21 mouse cellular contexts compared by ENCODE assay signal in genomic region chr13:113972401-113972800, GRCm38 (mm10).
DNase-seq lines count a peak whose midpoint lies in the region; ATAC-seq and TF ChIP-seq lines count a peak whose summit lies in the region.
"Had no signal": no experiment of that assay in that cellular context is flagged by ENCODE, and none has a peak within 500 bp of the region (broad histone marks: within the 10 kb centered on the region; RNA-seq: fewer than 3 reads in every experiment).

No protein-coding gene starts in this region.

- no peaks in the 10 kb centered on the region for H3K27me3 ChIP-seq in lung, postnatal 0 days (replicated peaks; ENCODE audit: insufficient read depth, low read length)
- H3K27me3 ChIP-seq in forebrain, embryonic 16.5 days (replicated peaks; ENCODE audit: control insufficient read depth, insufficient read depth, low read length): no peaks in the 10 kb centered on the region
- no peaks in the 10 kb centered on the region for H3K27me3 ChIP-seq in embryonic facial prominence, embryonic 10.5 days (replicated peaks; ENCODE audit: low read depth, poor library complexity, severe bottlenecking)
- H3K27me3 ChIP-seq: embryonic facial prominence, embryonic 12.5 days; forebrain, embryonic 13.5 days; forebrain, embryonic 15.5 days had no signal

- H3K4me1 ChIP-seq in lung, postnatal 0 days (ENCODE audit: insufficient read depth, low read depth, low read length): no peaks in the 10 kb centered on the region
- H3K4me1 ChIP-seq in embryonic fibroblast, embryonic 13.5 days (ENCODE audit: control insufficient read depth, insufficient read depth, low read length): peaks cover 7% of the 10 kb centered on the region
- H3K4me1 ChIP-seq in forebrain, embryonic 16.5 days (replicated peaks; ENCODE audit: control insufficient read depth, insufficient read depth, low read length): peaks cover 3% of the 10 kb centered on the region; the same call in 1 of the 2 replicates
- peaks cover 31% of the 10 kb centered on the region for H3K4me1 ChIP-seq in embryonic facial prominence, embryonic 10.5 days

- no peaks in the 10 kb centered on the region for H3K36me3 ChIP-seq in lung, postnatal 0 days (ENCODE audit: insufficient read depth, low read length)
- no peaks in the 10 kb centered on the region for H3K36me3 ChIP-seq in forebrain, embryonic 16.5 days (ENCODE audit: control insufficient read depth, insufficient read depth)
- H3K36me3 ChIP-seq in embryonic facial prominence, embryonic 10.5 days (replicated peaks): peaks cover 17% of the 10 kb centered on the region
- H3K36me3 ChIP-seq: embryonic facial prominence, embryonic 12.5 days; forebrain, embryonic 15.5 days had no signal

- no peak overlapping the region for H3K9ac ChIP-seq in lung, postnatal 0 days (replicated peaks; ENCODE audit: low read depth)
- no peak overlapping the region for H3K9ac ChIP-seq in forebrain, embryonic 16.5 days (replicated peaks; ENCODE audit: low read depth, low read length)
- H3K9ac ChIP-seq: embryonic facial prominence, embryonic 12.5 days; forebrain, embryonic 13.5 days; forebrain, embryonic 15.5 days had no signal

- ATAC-seq in lung, postnatal 0 days: peak; percentile 65; the same call in 1 of the 2 replicates
- ATAC-seq in forebrain, embryonic 16.5 days: no peak
- ATAC-seq: activated CD4-positive, CD25-positive, alpha-beta regulatory T cell, adult 4 months; forebrain, embryonic 13.5 days; forebrain, embryonic 15.5 days had no signal

- peak; percentile 81 for TF ChIP-seq EP300 in lung, postnatal 0 days (IDR thresholded peaks at IDR 0.05)

- H3K27ac ChIP-seq in lung, postnatal 0 days (ENCODE audit: low read length): no peak overlapping the region
- peak overlapping the region; percentile 89 for H3K27ac ChIP-seq in embryonic fibroblast, embryonic 13.5 days (ENCODE audit: insufficient read depth, low read length)
- H3K27ac ChIP-seq in forebrain, embryonic 16.5 days (ENCODE audit: low read length): no peak overlapping the region
- H3K27ac ChIP-seq in embryonic facial prominence, embryonic 10.5 days (replicated peaks): no peak overlapping the region
- H3K27ac ChIP-seq: embryonic facial prominence, embryonic 12.5 days; forebrain, embryonic 13.5 days; forebrain, embryonic 15.5 days had no signal

- H3K4me3 ChIP-seq in lung, postnatal 0 days (ENCODE audit: low read depth, low read length): no peak overlapping the region
- no peak overlapping the region for H3K4me3 ChIP-seq in embryonic fibroblast, embryonic 13.5 days (ENCODE audit: insufficient read depth, low read length)
- H3K4me3 ChIP-seq in forebrain, embryonic 16.5 days (replicated peaks; ENCODE audit: low read length): no peak overlapping the region
- no peak overlapping the region for H3K4me3 ChIP-seq in embryonic facial prominence, embryonic 10.5 days
- H3K4me3 ChIP-seq: embryonic facial prominence, embryonic 12.5 days; erythroblast, embryonic 14.5 days; forebrain, embryonic 13.5 days; forebrain, embryonic 15.5 days had no signal

- no peak for TF ChIP-seq POLR2A in embryonic fibroblast, embryonic 13.5 days (IDR thresholded peaks at IDR 0.05; ENCODE audit: low read depth, low read length)

- no peaks in the 10 kb centered on the region for H3K9me3 ChIP-seq in lung, postnatal 0 days (ENCODE audit: low read length)
- H3K9me3 ChIP-seq in forebrain, embryonic 16.5 days (ENCODE audit: control insufficient read depth, low read length): no peaks in the 10 kb centered on the region
- H3K9me3 ChIP-seq in embryonic facial prominence, embryonic 10.5 days: no peaks in the 10 kb centered on the region
- H3K9me3 ChIP-seq: embryonic facial prominence, embryonic 12.5 days; forebrain, embryonic 13.5 days; forebrain, embryonic 15.5 days had no signal

- WGBS in lung, postnatal 0 days: 60% methylated on average over 7 of the region's 7 CpGs
- WGBS in forebrain, embryonic 16.5 days: 94% methylated on average over 7 of the region's 7 CpGs
- 93% methylated on average over 7 of the region's 7 CpGs for WGBS in embryonic facial prominence, embryonic 10.5 days

- no peak for TF ChIP-seq CTCF in lung, postnatal 0 days (IDR thresholded peaks at IDR 0.05)
- TF ChIP-seq CTCF in embryonic fibroblast, embryonic 13.5 days (IDR thresholded peaks at IDR 0.05; ENCODE audit: borderline replicate concordance, insufficient read depth, low read length): no peak

- H3K4me2 ChIP-seq in lung, postnatal 0 days (replicated peaks; ENCODE audit: low read depth, low read length): no peak overlapping the region
- no peak overlapping the region for H3K4me2 ChIP-seq in forebrain, embryonic 16.5 days (ENCODE audit: low read length)
- H3K4me2 ChIP-seq: embryonic facial prominence, embryonic 12.5 days; forebrain, embryonic 13.5 days; forebrain, embryonic 15.5 days had no signal

- DNase-seq in lung, postnatal 0 days (ENCODE audit: low spot score): peak; percentile 37
- no peak for DNase-seq in lung, postnatal 36 days
- peak; percentile 66 for DNase-seq in NIH3T3 (ENCODE audit: low read depth)
- DNase-seq in embryonic facial prominence, embryonic 10.5 days (ENCODE audit: low spot score): no peak
- DNase-seq: adrenal gland, adult 8-10 months; adrenal gland, postnatal 14 days; adrenal gland, postnatal 36 days; cerebellum, adult 11 months; cerebellum, adult 18-20 months; cerebellum, adult 8-10 months; cerebellum, adult 9-11 months; cerebellum, postnatal 14 days; cerebellum, postnatal 36 days; embryo, embryonic 11 days had no signal

Comparison
In these comparisons a context has a peak if more than half of its experiments do, and no peak if none do; other contexts are left out.
1. DNase-seq: peak in lung, postnatal 0 days (single experiment) and NIH3T3 (single experiment); none in lung, postnatal 36 days (single experiment) and embryonic facial prominence, embryonic 10.5 days (single experiment).